Mouse (Mus musculus): Measurements from ENCODE around the gene Gm9936.
A peak's percentile ranks its signal among the peaks of the same experiment; 100 is the strongest.
"Not testable (repeated sequence)": the region's sequence is repeated elsewhere in the genome, so short reads cannot be mapped to it uniquely, and the experiment has no call there.

Gene Gm9936

DNA sequence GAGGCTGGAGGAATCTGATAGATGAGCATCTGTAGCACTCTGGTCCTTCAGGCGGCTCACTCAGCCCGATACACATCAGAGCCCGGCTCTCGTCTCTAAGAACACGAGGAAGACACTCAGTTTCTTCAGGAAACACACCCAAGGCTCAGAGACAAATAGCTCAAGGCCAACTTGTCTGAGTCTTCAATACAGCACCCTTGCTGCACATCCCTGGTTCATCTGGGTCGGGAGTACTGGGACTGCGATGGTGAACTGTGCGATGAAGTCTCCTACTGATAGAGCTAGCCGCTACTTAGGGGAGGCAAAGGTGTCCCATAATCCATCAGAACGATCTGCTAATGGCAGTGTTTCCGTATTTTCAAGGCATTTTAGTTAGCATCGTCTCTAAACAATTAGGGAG, at the start of gene Gm9936:
Gm9936 (minus strand) TSS at position 101 of the 400 bp plus-strand sequence.
- no peak for DNase-seq (ENCODE audit: low read depth, low spot score)

DNA sequence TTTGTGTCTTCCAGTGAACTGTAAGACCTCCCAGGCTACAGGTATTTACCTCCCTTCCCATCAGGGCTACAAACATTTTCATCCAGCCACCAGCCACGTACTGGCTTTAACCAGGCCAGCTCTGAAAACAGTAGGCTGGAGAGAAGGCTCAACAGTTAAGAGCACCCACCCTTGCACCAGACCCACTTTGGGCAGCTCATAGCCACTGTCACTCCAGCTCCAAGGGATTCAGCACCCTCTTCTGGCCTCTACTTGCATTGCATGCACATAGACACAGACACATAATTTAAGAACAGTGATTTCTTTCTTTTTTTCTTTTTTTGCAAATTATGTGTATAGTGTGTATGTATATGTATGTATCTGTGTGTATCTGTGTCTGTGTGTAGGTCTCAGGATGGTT, 43.9 kb upstream of the Gm9936 start:
- DNase-seq (ENCODE audit: low read depth, low spot score) = no peak

GRCm38 (mm10) chr5:114898857-114899256, 40.4 kb upstream of the Gm9936 start:
- no peak for DNase-seq (ENCODE audit: low read depth, low spot score)

DNA sequence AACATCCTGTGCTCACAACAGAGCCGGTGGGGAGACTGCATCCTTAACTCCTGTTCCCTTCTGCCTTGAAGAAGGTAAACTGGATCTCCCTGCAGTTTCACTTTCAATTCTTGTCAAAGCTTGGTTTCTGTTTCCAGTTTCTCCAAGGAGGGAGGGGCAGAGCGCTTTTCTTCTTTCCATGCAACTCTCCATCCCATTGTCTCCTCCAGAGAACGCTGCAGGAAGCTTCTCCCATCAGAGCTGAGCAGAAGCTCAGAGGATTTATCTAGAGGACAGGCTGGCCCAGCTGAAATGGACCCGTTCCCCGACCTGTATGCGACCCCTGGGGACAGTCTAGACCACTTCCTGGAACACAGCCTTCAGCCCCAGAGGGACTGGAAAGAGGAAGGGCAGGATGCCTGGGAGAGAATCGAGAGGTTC, 38.9 kb upstream of the Gm9936 start:
- no peak for DNase-seq (ENCODE audit: low read depth, low spot score)

- no peak for DNase-seq (ENCODE audit: low read depth, low spot score)
Measured at GRCm38 (mm10) chr5:114896688-114897373, 38.3 kb upstream of the Gm9936 start, which contains the start of gene Oasl2. TSS of gene Oasl2 (plus strand) at chr5:114896936.

- no peak for DNase-seq (ENCODE audit: low read depth, low spot score)
Measured at GRCm38 (mm10) chr5:114895542-114895941, 37.1 kb upstream of the Gm9936 start.

GRCm38 (mm10) chr5:114888995-114889394, 30.5 kb upstream of the Gm9936 start:
- DNase-seq (ENCODE audit: low read depth, low spot score) = no peak

- DNase-seq (ENCODE audit: low read depth, low spot score) = no peak
Measured at GRCm38 (mm10) chr5:114886801-114887200, 28.3 kb upstream of the Gm9936 start.

- no peak for DNase-seq (ENCODE audit: low read depth, low spot score)
Measured at GRCm38 (mm10) chr5:114883022-114883421, 24.5 kb upstream of the Gm9936 start.

- DNase-seq (ENCODE audit: low read depth, low spot score) = not testable (repeated sequence)
Measured at GRCm38 (mm10) chr5:114882319-114882718, 23.8 kb upstream of the Gm9936 start.

- no peak for DNase-seq (ENCODE audit: low read depth, low spot score)
Measured at GRCm38 (mm10) chr5:114879399-114879798, 20.9 kb upstream of the Gm9936 start.

- DNase-seq (ENCODE audit: low read depth, low spot score) = no peak
Measured at GRCm38 (mm10) chr5:114877487-114877886, 19.0 kb upstream of the Gm9936 start.

GRCm38 (mm10) chr5:114876331-114876730, 17.8 kb upstream of the Gm9936 start:
- no peak for DNase-seq (ENCODE audit: low read depth, low spot score)

DNA sequence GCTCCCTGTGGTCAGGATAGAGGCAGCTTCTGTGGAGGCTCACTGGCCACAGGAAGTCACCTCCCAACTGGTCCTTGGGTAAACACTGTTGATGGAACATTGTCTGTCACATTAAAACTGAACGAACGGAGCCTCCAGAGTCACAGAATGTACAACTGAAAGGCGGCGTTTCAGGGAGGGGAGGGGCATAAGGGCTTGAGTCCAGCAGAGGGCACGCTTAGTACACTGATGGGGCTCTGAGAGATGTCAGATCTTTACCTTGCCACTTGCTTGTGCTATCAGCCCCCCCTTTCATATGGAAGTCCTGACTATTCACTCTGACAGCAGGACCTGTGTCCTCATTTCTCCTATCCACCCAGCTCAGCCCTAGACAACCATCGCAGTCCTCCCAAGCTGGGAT, 17.4 kb upstream of the Gm9936 start:
- DNase-seq (ENCODE audit: low read depth, low spot score) = no peak

DNA sequence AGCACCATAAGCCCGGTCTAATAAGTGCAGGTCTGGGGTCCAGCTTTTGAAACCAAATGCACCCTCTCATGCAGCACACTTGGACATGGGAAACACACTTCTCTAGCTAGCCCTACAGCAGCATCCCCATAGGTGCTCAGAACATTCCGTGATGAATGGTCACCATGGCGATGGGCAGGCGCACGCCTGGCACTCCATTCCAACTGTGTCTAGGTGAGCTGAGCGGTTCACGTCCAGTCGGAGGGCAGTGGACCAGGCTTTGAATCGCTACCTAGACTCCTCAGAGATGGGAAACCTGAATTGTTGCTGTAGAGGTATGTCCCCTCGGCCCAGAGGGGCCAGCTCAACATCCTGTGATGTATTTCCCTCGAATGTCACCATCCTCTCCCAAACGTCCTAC, 6.8 kb upstream of the Gm9936 start:
- DNase-seq (ENCODE audit: low read depth, low spot score) = no peak

- DNase-seq (ENCODE audit: low read depth, low spot score) = no peak
Measured at GRCm38 (mm10) chr5:114864813-114865212, 6.3 kb upstream of the Gm9936 start.

DNA sequence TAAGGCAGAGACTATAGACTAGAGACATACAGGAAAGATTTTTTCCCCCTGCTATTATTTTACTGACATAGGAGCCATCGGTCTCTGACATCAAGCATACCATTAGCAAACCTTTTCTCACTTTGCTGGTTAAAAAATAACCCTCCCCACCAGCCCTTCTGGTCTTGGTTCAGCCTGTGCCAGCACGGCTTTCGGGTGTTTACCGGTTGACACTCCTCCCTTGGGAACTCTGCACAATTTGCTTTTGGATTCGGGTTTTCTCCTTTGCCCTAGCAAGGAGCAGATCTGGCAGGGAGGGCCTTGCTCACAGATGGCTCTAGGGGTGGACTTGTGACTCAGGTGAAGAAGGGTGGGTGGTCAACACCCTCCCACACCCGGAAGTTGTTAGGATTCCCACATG, 3.2 kb upstream of the Gm9936 start:
- DNase-seq (ENCODE audit: low read depth, low spot score) = no peak

DNA sequence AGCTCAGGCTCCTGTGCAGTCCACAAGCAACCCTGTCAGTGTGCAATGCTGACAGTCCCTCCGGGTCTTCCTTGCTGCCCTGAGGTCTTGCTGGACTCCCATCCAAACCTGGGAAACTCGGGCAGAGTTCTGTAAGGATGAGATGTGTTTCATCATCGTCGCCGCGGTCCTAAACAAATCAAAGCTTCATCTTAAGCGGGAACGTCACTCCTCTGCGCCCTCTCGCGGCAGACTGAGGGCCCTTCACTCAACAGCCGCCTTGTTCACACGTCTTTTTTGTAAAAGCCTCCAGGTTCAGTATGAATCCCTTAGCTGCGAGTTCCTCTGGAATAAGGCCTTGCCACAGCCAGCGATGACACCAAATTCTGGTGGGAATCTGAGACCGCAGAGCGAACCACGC, 771 bp upstream of the Gm9936 start:
- peak; percentile 56 for DNase-seq (ENCODE audit: low read depth, low spot score)

GRCm38 (mm10) chr5:114853364-114853763, 5.1 kb downstream of the Gm9936 start, which contains the start of gene 4930519G04Rik:
TSS of gene 4930519G04Rik (plus strand) at chr5:114853664.
- not testable (repeated sequence) for DNase-seq (ENCODE audit: low read depth, low spot score)

DNA sequence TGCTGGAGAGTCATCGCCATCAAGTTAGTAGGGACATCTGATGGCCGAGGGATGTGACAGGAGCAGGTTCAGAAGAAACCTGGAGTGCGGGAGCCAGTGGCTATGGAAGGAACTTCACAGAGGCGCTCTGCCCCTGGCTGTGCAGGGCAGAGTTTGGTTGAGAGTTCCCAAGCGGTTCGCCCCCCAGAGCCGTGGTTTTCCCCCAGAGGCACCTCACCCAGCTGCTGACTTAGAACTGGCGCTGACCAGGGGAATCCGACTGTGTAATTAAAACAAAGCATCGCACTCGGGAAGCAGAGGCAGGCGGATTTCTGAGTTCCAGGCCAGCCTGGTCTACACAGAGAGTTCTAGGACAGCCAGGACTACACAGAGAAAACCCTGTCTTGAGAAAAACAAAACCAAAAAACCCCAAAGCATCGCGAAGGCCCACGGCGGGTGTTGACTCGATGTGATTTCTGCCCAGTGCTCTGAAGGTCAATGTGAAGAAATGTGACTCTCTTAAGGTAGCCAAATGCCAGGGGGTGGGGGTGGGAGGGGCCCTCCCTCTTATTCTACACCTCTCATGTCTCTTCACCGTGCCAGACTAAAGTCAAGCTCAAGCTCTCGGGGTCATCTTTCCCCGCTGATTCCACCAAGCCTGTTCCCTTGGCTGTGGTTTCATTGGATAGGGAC, 6.8 kb downstream of the Gm9936 start:
- DNase-seq (ENCODE audit: low read depth, low spot score) = no peak

GRCm38 (mm10) chr5:114844371-114844770, 14.1 kb downstream of the Gm9936 start:
- not testable (repeated sequence) for DNase-seq (ENCODE audit: low read depth, low spot score)

DNA sequence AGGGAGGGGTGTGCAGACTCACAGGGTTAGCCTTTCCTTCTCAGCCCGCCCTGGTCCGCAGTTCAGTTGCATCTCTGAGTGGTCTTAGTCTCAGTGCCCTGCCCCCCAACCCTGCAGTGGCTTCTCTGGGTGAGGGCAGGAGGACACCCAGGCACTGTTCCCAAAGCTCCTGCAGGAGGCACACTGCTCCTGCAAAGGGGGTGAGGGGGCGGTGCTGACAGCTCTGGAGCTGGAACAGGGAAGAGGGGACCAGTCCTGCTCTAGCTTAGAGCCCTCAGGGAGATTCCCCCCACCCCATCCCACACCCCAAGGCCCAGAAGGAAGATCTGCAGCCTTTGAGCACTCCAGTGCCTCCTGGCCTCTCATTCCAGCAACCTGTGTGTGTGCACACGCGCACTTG, 15.8 kb downstream of the Gm9936 start:
- DNase-seq (ENCODE audit: low read depth, low spot score) = no peak

DNA sequence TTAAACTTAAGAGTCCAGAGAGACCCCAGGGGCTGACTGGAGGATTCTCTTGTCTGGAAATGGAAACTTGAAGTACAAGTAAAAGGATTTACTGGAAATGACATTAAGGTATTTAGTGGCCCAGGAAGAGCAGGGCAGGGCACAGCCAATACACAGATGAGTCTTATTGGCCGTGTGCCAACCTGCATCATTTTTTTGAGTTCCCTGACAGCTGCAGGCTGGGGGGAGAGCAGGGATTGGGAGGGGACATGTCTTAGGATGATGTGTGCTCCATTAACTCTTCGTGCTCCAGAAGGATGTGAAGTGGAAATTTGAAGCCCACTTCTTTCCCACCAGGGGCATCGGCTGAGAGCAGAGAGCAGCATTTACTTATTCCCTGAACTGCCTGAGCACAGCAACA, 16.3 kb downstream of the Gm9936 start:
- not testable (repeated sequence) for DNase-seq (ENCODE audit: low read depth, low spot score)
